ENCODE assay signal across 21 mouse cellular contexts in the genomic region with DNA sequence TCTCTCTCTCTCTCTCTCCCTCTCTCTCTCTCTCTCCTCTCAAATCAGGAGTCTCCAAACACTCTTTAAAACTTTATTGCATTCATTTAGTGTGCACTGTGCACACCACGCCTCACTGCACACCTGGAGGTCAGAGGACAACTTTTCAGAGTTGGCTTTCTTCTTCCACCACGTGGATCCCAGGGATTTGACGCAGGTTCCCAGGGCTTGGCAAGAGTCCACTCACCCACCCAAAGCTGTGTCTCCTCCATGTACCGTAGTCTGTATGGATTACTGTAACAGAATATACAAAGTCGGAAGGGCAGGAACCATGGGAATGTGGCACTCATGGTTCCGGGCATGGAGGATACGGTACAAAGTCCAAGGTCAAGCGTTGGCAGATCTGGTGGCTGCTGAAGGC. TPM values are rescaled to one million over a fixed set of nuclear protein-coding genes. Genes with fewer than 3 reads are reported as not detected.
"Had no signal": no experiment of that assay in that cellular context is flagged by ENCODE, and none has a peak within 500 bp of the region (broad histone marks: within the 10 kb centered on the region; RNA-seq: fewer than 3 reads in every experiment).

No protein-coding gene starts in this region.

- H3K9ac ChIP-seq: intestine, embryonic 15.5 days; limb, embryonic 12.5 days; limb, embryonic 15.5 days; liver, embryonic 13.5 days; neural tube, embryonic 12.5 days; neural tube, embryonic 15.5 days had no signal

- H3K36me3 ChIP-seq: intestine, embryonic 15.5 days; limb, embryonic 12.5 days; limb, embryonic 15.5 days; liver, embryonic 13.5 days; neural tube, embryonic 12.5 days; neural tube, embryonic 15.5 days had no signal

- H3K27ac ChIP-seq: intestine, embryonic 15.5 days; kidney, postnatal 0 days; limb, embryonic 12.5 days; limb, embryonic 15.5 days; liver, embryonic 13.5 days; neural tube, embryonic 12.5 days; neural tube, embryonic 15.5 days; stomach, postnatal 0 days had no signal

- H3K4me1 ChIP-seq: intestine, embryonic 15.5 days; limb, embryonic 15.5 days; neural tube, embryonic 12.5 days; neural tube, embryonic 15.5 days had no signal

- H3K4me2 ChIP-seq: intestine, embryonic 15.5 days; limb, embryonic 12.5 days; limb, embryonic 15.5 days; liver, embryonic 13.5 days; midbrain, embryonic 11.5 days; neural tube, embryonic 12.5 days; neural tube, embryonic 15.5 days had no signal

- ATAC-seq: intestine, embryonic 15.5 days had no signal

- H3K9me3 ChIP-seq: intestine, embryonic 15.5 days; limb, embryonic 12.5 days; limb, embryonic 15.5 days; neural tube, embryonic 12.5 days; neural tube, embryonic 15.5 days had no signal

- H3K4me3 ChIP-seq: intestine, embryonic 15.5 days; limb, embryonic 12.5 days; limb, embryonic 15.5 days; liver, embryonic 13.5 days; neural tube, embryonic 12.5 days; neural tube, embryonic 15.5 days had no signal

- H3K27me3 ChIP-seq: intestine, embryonic 15.5 days; limb, embryonic 12.5 days; limb, embryonic 15.5 days; liver, embryonic 13.5 days; neural tube, embryonic 12.5 days; neural tube, embryonic 15.5 days had no signal

- DNase-seq: layer of hippocampus, postnatal 36 days; left cerebral cortex, postnatal 4 days; liver, embryonic 13.5 days; lung, adult 2 months; lung, postnatal 14 days; lung, postnatal 4 days; midbrain, embryonic 14.5 days; right cerebral cortex, adult 18-20 months; right cerebral cortex, postnatal 14 days; right cerebral cortex, postnatal 4 days; thymus, adult 2 months; thymus, postnatal 14 days had no signal

RNA-seq across cellular contexts. Expression of gene Ak7, which starts 33.9 kb away (rescaled TPM):
- total RNA-seq: megakaryocyte progenitor cell, adult 5-6 weeks had no signal
